Mouse (Mus musculus) kidney, adult 9 months (tissue): ENCODE measurements around the gene Gm9922.
A peak's percentile ranks its signal among the peaks of the same experiment; 100 is the strongest.

ENCODE experiments used
- DNase-seq: peaks from one replicate; pipeline ENCODE4 v3.0.0; 2022

Gm9922 gene

DNA sequence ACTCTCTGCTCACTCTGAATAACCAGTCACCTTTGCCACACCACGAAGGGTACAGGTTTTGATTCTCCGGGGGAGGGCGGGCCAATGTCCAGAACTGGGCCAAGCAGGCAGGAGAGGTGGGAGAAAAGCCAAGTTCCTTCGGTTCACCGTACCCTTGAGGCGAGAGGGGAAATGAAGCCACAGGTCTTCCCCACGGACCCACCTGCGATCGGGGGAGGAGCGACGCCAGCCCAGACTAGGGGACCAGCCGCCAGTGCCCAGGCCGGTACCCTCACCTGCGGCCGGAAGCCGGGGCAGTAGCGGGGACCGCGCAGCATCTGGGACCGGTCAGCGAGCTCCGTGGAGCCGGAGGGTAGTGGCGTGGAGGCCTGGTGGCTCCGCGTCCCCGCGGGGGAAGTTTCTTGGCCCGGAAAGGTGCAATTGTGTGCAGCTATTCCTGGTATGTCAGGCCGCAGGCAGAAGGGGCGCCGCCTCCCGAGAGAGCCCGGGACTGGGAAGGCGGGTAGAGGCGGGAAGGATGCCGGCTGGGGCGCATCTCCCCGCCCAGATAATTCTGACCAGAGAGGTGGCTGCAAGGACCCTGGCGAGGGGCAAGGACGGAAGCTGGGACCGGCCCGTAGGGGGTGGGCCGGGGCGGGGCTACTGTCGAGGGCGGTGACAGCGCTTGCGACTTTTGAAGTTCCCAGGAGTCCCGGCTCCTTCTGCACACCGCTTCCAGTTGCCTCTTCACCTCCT lies at the start of gene Gm9922, which contains the start of gene Lmo7:
Gm9922 (minus strand) TSS at position 578 of the 735 bp plus-strand sequence.
Lmo7 (plus strand) TSS at position 721 of the 735 bp plus-strand sequence.
- DNase-seq, result peak; percentile 92

GRCm38 (mm10) chr14:101778426-101778825 lies 48.8 kb upstream of the Gm9922 start:
- no peak for DNase-seq

DNA sequence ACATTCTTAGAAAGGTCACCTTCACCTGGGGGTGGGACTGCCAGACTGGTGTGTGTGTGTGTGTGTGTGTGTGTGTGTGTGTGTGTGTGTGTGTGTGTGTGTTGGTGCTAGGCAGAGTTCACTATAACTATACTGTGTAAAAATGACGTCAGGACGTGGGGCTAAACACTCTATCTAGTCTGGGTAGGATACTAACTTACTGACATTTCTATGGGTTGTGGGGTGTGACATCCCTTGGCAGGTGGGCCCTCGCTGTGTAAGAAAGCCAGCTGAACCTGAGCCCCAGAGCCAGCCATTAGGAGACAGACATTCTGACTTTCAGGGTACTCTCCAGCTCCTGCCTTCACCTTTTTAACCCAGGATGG lies 47.5 kb upstream of the Gm9922 start:
- no peak for DNase-seq

- no peak for DNase-seq
These were observed 46.9 kb upstream of the Gm9922 start for GRCm38 (mm10) chr14:101776296-101777128.

DNA sequence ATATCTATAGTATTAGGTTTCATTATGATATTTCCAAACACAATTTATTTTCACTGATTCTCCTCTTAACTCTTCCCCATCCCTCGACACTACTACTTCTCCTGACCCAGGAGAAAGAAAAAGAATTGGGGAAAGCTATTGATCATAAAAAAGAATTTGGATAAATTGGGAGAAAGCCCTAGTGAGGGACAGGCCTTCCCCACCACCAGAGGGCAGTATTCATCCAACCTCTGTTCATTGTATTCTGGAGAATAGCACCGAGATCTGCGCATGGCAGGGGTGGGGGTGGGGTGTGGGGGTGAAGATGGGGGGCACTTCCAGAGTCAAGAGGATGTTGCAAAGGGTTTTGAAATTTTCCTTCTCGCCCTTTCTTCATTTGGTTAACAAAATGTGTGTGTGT lies 45.0 kb upstream of the Gm9922 start:
- DNase-seq, result peak; percentile 50

GRCm38 (mm10) chr14:101771756-101772155 lies 42.1 kb upstream of the Gm9922 start:
- peak; percentile 71 for DNase-seq

GRCm38 (mm10) chr14:101771336-101771735 lies 41.7 kb upstream of the Gm9922 start:
- peak; percentile 76 for DNase-seq

GRCm38 (mm10) chr14:101763762-101764295 lies 34.2 kb upstream of the Gm9922 start:
- DNase-seq, result no peak

- peak; percentile 48 for DNase-seq
These were observed 32.7 kb upstream of the Gm9922 start for GRCm38 (mm10) chr14:101762267-101762666.

DNA sequence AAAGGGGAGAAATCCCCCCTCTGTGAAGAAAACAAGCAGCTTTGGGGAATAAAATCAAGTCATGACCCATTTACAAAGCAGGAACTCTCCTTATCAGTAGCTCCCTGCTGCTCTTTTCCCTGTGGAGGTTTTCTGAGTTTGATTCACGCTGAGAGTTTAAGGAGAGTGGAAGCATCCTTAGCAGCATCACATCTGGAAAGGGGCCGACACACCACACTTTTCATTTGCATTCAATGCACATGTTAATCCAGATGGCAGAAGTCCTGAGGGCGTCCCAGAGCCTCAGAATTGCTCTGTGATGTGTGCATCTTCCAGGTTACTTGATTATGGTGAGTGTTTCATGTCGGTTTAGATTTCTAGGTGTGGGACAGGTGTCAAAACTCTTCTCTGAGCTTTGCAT lies 25.8 kb upstream of the Gm9922 start:
- DNase-seq, result no peak

DNA sequence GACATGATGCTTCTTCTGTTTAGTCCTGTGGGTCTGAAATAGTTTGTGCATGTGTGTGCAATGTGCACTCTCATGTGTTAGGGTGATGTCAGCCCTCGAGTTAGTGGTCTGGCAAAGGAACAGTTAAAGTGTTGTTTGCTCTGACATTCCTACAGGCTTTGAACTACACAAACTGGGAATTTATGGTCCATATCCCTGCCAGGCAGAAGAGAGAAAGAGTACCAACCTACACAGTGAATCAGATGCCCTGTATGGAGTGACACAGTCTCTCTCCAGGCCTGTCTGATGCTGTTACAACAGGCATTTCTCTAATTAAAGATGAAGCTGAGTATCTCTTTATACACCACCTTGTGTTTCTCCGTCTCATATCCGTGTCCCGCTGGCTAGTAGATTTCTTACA lies 21.3 kb upstream of the Gm9922 start:
- DNase-seq, result no peak

GRCm38 (mm10) chr14:101748436-101748835 lies 18.8 kb upstream of the Gm9922 start:
- peak; percentile 61 for DNase-seq

- DNase-seq, result no peak
These were observed 18.2 kb upstream of the Gm9922 start for GRCm38 (mm10) chr14:101747811-101748210.

DNA sequence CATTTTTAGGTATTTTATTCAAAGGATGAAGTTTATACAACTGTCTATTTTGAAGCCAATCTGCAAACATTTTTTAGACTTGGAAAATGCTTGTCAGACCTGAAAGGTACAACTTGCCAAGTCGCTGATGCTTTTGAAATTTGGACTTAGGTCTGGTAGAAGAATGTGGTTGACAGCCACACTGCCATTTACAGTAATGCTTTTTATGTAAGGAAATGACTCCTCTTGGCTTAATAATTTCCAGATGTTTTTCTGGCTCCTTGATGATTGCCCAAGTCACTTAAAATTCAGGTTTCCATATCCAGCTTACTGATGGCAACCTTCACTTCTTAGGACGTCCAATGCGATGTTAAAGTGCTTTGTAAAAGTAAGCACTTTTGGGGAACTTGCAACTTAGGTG lies 17.0 kb upstream of the Gm9922 start:
- peak; percentile 76 for DNase-seq

DNA sequence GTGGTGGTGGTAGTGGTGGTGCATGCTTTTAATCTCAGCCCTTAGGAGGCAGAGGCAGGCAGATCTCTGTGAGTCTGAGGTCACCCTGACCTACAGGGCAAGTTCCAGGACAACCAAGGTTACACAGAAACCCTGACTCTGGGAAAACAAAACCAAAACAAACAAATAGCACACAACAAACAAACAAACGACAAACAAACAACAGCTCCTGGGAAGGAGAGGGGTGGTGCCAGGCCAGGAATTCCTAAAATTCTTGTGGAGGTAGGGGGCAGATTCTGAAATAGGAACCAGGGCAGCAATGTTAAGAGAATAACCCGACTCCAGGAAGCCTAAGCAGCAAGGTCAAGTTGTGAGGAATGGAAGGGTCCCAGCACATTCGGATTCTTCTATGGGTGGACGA lies 7.9 kb upstream of the Gm9922 start:
- DNase-seq, result no peak

DNA sequence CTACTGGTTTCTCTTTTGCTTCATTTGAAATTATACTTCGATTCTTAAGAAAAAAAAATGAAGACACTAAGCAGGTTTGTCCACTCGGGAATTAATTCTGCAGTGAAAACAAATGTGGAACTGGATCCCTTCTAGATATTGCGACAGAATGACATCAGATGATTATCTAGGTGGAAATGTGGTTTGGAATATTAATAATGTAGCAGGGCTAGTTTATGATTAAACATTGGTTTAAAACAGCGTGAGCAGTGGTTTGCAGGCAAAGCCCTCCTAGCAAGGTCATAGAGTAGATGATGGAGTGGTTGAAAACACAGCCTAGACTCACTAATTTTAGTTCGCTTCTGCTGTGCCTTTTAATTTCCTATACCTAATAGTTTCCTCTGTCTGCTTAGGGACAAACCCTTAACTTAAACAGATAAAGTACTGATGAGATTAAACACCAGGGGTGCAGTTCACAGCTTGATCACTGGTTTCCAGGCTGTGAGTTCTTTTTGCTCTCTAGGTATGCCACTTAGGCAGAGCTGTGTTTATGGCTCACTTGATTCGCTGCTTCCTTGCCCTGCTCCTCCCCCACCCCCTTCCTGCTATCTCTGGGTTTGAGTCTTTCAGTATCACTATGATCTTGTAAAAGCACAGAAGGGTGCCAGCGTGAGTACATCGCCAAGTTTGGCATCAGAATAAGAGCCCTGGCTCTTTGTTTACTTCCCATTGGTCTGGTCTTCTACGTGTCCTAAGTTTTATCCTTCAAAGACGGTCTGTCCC lies 4.1 kb upstream of the Gm9922 start:
- DNase-seq, result peak; percentile 38

- peak; percentile 13 for DNase-seq
These were observed 518 bp upstream of the Gm9922 start for GRCm38 (mm10) chr14:101729972-101730692.

- no peak for DNase-seq
These were observed 15.2 kb downstream of the Gm9922 start for GRCm38 (mm10) chr14:101714414-101714813.

DNA sequence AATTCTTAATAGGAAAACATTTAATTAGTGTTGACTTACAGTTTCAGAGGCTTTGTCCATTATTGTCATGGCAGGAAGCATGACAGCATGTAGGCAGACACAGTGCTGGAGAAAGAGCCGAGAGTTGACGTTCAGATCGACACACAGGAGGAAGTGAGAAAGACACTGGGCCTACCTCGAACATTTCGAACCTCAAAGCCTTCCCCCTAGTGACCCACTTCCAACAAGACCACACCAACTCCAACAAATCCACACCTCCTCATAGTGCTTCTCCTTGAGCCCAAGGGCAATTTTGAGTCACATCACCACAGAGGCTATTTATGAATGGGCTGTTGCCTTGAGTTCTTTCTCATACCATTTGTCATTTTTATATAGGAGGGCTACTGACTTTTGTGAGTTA lies 22.5 kb downstream of the Gm9922 start:
- no peak for DNase-seq

- no peak for DNase-seq
These were observed 25.1 kb downstream of the Gm9922 start for GRCm38 (mm10) chr14:101704479-101704878.

DNA sequence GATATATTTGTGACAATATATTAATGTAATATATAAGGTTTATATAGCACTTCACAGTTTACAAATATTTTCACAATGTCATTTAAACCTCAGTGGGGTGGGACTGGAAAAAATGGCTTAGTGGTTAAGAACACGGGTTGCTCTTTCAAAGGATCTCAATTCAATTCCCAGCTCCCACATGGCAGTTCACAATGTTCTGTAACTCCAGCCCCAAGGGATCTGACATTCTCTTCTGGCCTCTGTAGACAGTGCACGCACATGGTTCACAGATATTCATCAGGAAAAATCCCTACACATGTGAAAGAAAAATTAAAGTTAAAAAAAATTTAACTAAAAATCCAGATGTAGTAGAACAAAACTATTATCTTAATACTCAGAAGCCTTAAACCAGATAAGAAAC lies 41.2 kb downstream of the Gm9922 start:
- DNase-seq, result no peak

DNA sequence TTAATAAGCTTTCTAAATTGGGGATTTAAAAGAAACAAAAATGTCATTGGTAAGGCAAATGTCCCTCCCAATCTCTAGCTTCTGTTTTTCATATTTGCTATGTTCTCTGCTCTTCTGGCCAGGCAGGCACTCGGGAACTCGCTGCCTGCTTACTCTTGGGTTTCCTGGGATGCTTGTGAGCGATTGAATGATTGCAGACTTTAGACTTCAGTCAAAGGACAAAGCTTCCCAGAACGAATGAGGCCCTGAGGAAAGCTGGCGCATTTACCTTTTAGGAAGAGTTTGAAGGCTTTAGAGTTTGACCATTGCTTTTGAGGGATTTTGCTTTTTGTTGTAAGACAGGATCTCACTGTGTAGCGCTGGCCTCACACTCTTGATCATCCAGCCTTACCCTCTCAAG lies 41.9 kb downstream of the Gm9922 start:
- peak; percentile 78 for DNase-seq
